Mouse (Mus musculus) CH12.LX (cell line): ENCODE measurements around the gene Sec11a.
"Not testable (repeated sequence)": the region's sequence is repeated elsewhere in the genome, so short reads cannot be mapped to it uniquely, and the experiment has no call there.

ENCODE experiments used
- CHD2 ChIP-seq: IDR thresholded peaks from 2 replicates; pipeline ENCODE4 v1.6.1; 2011; ENCODE audit warnings: low read length, improper control_type of control experiment
- CTCF ChIP-seq, 2 experiments: IDR thresholded peaks in 1 of 2; conservative IDR thresholded peaks in 1 of 2; 2 replicates each; pipeline ENCODE4 v1.5.1; 2011 to 2012; ENCODE audit warnings: low read depth in 2 of 2, low read length in 2 of 2, improper control_type of control experiment in 1 of 2, inconsistent platforms in 1 of 2, mild to moderate bottlenecking in 1 of 2, moderate library complexity in 1 of 2
- IRF4 ChIP-seq: IDR thresholded peaks from 2 replicates; pipeline ENCODE4 v1.6.1; 2014; ENCODE audit warnings: low read depth, mild to moderate bottlenecking, inconsistent platforms, low read length, improper control_type of control experiment

DNA sequence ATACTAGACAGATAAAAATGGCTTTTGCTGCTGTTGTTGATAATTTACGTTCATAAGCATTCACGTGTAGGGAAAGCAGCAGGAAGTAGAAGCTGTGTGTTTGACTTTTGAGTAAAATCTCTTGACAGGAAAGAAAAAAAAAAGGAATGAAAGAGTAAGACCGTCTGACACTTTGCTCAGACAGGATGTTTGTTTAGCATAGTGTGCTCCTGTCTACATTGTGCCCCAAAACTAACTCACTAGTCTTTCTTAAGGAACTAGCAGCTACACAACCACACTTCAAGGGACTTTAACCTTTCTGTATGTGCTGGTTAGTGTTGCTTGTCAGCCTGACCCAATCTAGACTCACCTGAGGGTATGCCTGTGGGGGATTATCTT, 26.0 kb upstream of the Sec11a start:
- TF ChIP-seq CTCF (conservative IDR thresholded peaks at IDR 0.05 in 1 of 2, IDR thresholded peaks at IDR 0.05 in 1 of 2; ENCODE audit: low read depth in 2 of 2, low read length in 2 of 2); CHD2; IRF4: not testable (repeated sequence)
